Mouse (Mus musculus) gonadal fat pad, adult 2 months (tissue): ENCODE data around the gene Gm20498. TPM values are rescaled to one million over a fixed set of nuclear protein-coding genes. Genes with fewer than 3 reads are reported as not detected.

Experiments used
- DNase-seq: peaks from one replicate; pipeline ENCODE4 v3.0.0-alpha.2; 2012; ENCODE audit warnings: low read depth
- polyA plus RNA-seq: library from polyadenylated mRNA; depleted of rRNA; stranded (reverse); fragments of >200 nt; gene quantifications from 2 replicates; pipeline ENCODE4 v1.2.3, GENCODE M21; 2012; rRNA removed

The Gm20498 gene
- polyA plus RNA-seq, 1 experiment, result 15.6 TPM

DNA sequence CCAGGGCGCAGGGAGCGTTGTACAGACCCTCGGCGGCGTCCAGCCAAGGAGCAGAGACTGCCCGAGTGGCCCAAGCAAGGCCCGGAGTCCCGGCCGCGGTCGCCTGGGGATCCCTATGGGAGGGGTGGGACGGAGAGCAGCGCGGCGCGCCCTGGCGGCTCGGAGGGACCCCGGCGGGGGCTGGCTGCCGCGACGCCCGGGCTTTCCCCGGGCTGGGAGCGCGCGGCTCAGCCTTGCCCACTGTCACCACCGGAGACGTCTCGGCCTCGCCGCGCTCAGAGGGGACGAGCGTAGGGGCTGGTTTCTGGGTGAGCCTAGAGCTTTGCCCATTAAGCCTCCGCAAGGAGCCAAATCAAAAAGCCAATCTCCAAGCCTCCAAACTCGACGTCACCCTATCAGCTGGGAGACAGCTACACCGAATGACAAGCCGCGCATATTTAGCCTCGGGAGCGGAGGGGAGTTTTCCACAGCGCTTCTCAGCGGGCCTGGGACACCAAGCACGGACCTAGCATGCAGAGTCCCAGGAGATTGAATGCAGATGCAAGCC, 199.8 kb downstream of the Gm20498 start, which contains the start of gene Slc8a3:
Gene Slc8a3, minus strand, starts transcription at position 306 of the 547 bp plus-strand sequence.
- DNase-seq, result no peak

DNA sequence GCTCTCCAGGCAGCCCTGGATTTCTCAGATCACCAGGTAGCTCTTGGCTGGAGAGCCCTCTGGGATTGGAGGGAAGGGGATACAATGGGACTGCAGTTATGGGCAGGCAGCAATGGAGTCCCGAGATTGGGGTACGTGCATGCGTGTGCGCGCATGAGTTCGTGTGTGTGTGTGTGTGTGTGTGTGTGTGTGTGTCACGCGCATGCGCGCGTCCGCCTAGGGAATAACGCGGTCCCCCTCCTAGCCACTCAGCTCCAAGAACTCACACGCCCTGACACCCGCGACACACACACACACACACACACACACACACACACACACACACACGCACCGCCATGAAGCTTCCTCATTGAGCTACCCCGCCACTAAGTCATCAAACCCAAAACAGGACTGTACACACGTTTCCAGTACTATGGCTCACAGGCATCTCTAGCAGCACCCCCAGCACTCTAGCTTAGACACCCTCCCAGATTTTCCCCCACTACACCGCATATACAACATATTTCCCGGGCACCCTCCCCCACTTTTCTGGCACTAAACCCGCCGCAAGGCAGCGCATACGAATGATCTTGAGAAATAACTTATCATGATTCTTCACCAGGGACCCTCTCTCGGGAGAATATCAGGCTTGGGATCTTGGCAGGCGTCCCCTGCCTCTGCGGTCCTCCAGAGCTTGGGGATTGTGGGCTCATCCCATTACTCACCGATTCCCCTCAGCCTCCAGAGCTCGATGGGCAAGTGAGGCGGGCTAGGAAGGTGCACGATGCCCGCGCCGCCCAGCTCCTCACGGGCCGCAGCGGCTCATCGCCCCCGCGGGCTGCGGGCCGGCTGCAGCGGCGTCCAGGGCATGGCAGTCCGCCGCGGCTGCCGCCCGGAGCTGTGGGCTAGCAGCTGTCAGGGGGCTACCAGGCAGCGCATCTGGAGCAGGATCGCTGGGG, 200.5 kb downstream of the Gm20498 start:
- no peak for DNase-seq

DNA sequence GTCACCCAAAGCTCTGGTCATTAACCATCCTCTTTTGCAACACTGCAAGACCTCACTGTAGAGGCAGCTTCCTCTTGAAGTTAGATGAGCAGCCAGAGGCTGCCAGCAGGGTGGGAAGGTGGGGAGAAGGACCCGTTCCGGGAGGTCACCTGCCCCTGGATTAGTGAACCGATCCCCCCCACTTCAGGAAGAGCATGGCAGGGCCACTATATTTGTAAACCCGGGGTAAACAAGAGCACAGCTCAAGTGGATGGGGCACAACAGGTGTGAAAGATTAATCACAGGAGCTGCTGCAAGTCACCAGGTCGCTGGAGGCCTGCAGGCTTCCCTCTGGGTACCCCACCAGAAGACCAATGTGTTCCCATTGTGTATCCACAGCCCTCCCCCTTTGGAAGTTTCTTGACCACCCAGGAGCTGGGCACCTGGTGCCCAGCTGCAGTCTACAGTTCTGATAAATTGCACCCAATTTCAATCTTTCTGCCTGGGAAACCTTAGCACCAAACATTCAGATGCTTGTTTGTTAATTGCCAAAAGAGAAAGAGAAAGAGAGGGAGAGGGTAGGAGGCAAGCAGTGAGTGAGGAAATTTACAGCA, 201.6 kb downstream of the Gm20498 start:
- no peak for DNase-seq

DNA sequence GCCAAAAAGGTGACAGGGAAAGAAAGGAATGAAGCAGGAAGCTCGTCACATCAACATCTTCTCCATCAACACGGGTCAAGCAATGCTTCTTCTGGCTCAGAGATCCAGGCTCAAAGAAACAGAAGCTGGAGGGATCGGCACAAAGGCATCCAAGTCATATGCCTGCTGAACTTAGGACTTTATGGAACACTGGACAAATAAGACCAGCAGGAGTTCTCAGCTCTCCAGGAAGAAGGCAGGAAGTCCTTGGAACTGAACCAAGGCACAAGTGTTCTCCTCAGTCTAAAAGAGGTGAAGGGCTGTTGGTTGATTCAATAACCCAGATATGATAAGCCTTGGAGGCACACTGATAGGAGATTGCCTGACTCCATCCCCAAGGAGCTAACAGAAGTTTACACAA, 207.7 kb downstream of the Gm20498 start:
- DNase-seq, result no peak

DNA sequence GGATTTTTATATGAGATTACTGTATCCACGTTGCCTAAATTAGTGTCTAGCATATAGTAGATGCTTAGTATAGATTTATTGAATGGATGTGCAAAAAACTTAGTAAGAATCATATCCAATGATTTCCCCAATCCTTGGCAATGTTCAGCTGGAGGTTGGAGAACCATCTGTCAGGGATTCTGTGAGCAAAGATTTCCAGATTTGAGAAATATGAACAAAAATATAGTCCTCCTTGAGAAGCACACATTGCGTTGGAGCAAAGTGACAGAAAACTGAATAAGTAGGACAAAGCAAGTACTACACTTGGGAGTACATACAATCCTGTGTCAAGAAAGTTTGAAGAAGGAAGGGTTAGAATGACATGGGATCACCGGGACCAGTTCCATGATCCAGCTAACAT, 208.6 kb downstream of the Gm20498 start:
- no peak for DNase-seq

DNA sequence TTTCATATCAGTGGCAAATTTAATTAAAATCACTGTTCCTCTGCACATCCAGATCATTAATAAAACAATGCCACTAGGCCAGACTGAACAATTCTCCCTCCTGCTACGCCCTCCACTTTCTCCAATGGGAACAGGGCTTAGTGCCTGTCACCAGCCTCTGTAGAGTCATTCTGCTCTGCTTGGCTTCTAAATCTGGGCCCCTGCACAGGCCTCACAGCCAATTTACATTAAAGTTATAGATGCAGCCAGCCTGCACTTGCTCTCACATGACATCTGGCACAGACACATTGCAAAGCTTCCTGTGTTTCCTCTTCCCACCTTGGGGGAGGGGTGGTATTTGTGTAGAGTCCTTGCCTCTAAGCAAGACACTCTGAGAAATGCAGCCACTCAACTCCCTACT, 211.7 kb downstream of the Gm20498 start:
- DNase-seq, result no peak

DNA sequence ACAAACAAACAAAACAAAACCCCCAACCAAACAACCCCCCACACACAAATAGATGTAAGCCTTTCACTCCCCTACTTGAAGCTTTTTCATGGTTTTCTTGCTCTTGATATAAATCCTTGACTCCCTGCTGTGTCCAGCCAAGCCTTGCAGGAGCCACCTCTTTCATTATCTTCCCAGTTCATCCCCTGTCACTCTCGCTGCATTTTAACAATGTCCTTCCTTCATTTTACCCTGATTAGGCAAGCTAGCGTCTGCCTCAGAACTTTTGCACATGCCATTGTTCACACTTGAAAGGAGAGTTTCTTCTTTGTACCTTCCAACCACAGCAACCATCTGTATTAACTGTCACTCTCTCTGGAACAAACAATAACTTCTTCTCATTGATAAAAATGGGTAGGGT, 214.9 kb downstream of the Gm20498 start:
- DNase-seq, result no peak

DNA sequence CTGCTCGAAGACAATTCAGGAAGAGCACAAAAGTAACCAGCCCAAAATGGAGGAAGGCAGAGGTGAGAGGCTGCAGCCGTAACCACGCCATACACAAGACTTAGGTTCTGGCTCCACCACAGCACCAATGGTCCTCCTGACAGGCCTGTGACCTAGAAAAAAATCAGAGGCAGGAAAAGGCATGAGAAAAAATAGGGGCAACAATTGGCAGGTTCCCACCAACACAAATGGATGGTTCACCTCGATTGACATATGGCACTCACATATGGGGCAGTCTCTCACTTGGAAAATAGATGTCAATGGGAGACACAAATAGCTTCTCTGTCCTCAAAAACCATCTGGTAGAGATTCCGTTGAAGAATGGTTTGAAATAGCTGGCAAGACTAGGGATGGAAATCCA, 216.8 kb downstream of the Gm20498 start:
- no peak for DNase-seq

Other genes with a start within 250 kb of the Gm20498 start
- gene Slc8a3, start 199.7 kb downstream of the Gm20498 start, polyA plus RNA-seq, result 0.14 TPM in 2 replicates
- gene Gm4787, start 153.4 kb downstream of the Gm20498 start, polyA plus RNA-seq, result 0.43 and 0.55 TPM in 2 replicates
- gene Adam4, start 111.0 kb downstream of the Gm20498 start, polyA plus RNA-seq, result 0.27 and 0.29 TPM in 2 replicates
- gene Cox16, start 47.8 kb downstream of the Gm20498 start, polyA plus RNA-seq, result 86.8 and 152 TPM in 2 replicates
- gene Synj2bp, start within 50 bp of the Gm20498 start, polyA plus RNA-seq, result 21.3 and 30.6 TPM in 2 replicates
- 0.03 and 0.06 TPM in 2 replicates for gene Adam21, start 35.6 kb upstream of the Gm20498 start, polyA plus RNA-seq
- 12.0 and 12.9 TPM in 2 replicates for gene Med6, start 62.1 kb upstream of the Gm20498 start, polyA plus RNA-seq
- gene Ttc9, start 98.3 kb upstream of the Gm20498 start, polyA plus RNA-seq, result 3.0 TPM in 2 replicates
- gene Map3k9, start 248.3 kb upstream of the Gm20498 start, polyA plus RNA-seq, result 1.6 and 1.9 TPM in 2 replicates